Mouse (Mus musculus): ENCODE results near the gene Gpr132. TPM values are rescaled to one million over a fixed set of nuclear protein-coding genes. Genes with fewer than 3 reads are reported as not detected.
"Not testable (repeated sequence)": the region's sequence is repeated elsewhere in the genome, so short reads cannot be mapped to it uniquely, and the experiment has no call there.

The Gpr132 gene
- total RNA-seq, 2 experiments from 2014 or later = 7.6 to 25.8 TPM

DNA sequence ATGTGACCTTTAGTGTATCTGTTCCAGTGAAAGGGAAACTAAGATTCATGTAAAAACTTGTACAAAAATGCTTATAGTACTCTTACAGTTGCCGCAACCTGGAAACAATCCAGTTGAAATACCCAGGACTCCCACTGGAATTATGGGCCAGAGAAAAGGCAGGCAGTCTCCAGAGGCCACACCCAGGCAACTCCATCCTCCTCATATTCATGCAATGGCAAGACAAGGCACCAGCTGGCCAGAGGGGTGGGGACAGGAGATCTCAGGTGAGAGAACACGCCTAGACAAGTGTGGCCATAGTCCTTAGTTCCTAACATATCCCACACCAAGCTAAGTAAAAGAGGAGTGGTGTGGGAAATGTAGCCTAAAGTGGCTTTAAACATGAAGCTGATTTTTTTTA lies 45.4 kb downstream of the Gpr132 start:
- no peak for ATAC-seq (ENCODE audit: poor library complexity, severe bottlenecking)

DNA sequence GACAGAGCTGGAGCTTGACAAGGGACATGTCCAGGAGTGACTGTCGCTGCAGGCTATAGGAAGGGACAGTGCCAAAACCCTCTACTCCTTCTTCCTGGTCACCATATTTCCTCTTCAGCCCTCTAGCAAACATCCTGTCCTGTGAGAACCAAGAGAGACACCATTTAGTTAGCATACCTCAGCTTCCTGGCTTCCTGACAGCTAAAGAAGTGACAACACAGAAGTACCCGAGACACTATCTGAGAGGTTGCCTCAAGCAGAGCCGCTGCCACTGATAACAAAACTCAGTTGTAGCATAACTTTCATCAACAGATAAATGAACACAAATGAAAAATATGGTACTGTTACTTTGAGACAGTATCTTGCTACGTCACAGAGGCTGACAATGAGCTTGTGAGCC lies 46.1 kb downstream of the Gpr132 start:
- ATAC-seq (ENCODE audit: poor library complexity, severe bottlenecking) = peak; percentile 28; the same call in 1 of the 2 replicates

- no peak for ATAC-seq (ENCODE audit: poor library complexity, severe bottlenecking)
These were observed 46.8 kb downstream of the Gpr132 start for GRCm38 (mm10) chr12:112821216-112821615.

- ATAC-seq (ENCODE audit: poor library complexity, severe bottlenecking) = no peak
These were observed 47.5 kb downstream of the Gpr132 start for GRCm38 (mm10) chr12:112820401-112820999.

DNA sequence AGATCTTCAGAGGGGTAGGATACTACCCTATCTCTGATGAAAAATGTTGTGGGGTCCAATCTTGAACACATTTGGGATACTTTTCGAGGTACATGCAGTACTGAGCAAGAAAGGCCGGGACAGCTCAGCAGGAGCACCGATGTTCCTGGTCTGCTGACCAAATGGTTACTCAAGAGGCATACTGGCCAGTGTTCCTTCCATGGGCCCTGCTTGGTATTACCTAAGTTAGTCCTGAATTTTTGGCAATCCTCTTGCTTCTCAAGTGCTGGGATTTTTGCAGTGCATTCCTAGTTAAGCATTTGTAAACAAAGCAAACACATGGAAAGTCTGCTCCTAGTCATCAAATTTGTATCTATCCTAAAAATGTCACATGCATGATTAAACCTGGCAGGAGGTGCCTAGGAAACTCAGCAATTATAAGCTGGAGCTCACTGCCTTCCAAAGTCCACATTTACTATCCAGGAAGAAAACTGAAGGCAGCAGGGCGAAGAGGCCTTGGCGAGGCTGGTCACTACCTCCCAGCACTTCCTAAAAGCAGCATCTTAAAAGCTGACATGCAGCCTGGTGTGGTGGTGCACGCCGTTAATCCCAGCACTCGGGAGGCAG lies 48.9 kb downstream of the Gpr132 start:
- ATAC-seq (ENCODE audit: poor library complexity, severe bottlenecking) = no peak

GRCm38 (mm10) chr12:112816866-112817265 lies 51.2 kb downstream of the Gpr132 start:
- not testable (repeated sequence) for ATAC-seq (ENCODE audit: poor library complexity, severe bottlenecking)

DNA sequence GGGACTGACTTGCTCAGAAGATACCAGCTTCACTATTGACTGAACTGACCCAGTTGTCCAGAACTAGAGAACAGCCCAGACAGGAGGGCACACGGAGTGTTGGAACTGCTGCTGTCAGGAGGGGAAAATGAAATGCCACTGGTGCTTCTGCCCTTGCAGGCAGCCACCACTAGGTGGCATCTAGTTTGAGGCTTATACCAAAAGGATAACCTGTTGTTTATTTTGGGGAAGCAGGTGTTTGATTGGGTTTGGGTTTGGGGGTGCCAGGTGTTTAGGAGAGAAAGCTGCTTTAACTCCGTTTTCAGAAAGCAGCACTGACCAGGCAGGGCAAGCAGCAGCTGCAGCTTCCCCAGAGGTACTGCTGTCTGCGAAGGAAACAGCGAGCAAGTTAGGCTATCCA lies 51.7 kb downstream of the Gpr132 start:
- peak; percentile 93 for ATAC-seq (ENCODE audit: poor library complexity, severe bottlenecking)

DNA sequence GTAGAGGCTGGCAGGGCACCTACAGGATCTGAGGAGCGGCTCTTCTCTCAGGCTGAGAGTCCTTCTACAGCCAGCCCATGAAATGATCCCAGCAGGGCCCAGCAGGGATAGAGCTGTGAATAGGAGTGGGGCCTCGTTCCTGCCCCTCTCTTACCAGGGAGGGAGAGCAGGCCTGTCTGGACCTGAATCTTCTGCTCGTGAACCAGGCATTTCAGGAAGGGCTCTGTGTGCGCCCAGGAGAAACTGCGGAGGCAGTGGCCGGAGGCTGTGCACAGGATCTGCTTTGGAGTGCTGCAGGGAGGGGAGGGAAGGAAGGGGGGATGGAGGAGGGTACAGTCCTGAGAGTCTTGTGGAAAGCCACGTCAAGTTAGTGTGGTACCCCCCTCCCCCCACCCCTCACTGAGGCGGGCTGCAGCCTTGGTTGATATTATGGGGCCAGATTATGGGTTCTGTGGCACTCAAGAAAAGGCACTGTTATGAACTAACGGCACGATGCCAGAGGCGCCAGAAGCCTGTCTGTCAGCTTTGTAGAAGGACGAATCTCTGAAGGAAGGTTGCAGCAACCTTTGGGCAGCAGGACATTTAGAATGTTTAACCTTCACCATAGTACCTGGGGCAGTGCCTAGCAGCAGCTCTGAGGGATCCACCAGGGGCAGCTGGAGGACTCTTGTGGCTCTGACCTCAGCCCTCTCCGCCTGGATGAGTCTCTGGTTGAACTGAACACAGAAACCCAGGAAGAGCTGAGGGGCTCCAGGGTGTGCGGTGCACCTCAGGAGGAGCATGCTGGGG lies 53.2 kb downstream of the Gpr132 start:
- ATAC-seq (ENCODE audit: poor library complexity, severe bottlenecking) = no peak

- ATAC-seq (ENCODE audit: poor library complexity, severe bottlenecking) = no peak
These were observed 54.7 kb downstream of the Gpr132 start for GRCm38 (mm10) chr12:112813370-112813769.

DNA sequence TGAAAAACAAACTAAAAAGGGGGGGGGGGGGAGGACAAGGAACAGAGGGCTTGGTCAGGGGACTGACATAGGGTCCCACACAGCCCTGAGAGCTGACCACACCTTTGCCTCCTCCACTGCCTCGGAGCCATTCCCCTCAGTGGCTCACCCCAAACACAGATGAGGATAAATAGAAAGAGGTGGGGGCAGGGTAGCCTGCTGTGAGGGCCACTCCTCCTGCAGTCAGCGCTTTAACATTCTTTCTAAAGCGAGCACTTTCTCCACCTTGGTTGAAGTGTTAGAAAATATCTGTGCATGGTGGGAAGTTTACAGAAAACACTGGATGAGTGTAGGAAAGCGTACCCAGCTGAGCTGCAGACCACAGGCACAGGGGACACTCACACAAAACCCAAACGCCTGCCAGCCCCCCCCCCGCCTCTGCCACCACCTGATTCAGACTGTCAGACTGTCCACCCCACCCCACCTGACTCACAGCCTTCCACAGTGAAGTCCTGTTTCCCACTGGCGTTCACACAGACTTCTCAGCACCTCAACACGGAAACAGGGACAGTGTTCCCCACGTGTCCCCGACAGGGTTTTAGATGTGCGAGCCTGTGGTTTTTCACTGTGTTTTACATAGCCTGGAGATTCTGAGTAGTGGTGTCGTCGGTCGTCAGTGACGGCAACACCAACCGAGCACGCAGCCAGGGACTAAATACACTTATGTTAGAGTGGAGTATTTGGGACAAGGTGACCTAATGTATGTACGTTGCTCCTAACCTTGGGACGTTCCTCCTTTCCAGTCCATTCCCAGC lies 57.7 kb downstream of the Gpr132 start:
- no peak for ATAC-seq (ENCODE audit: poor library complexity, severe bottlenecking)

DNA sequence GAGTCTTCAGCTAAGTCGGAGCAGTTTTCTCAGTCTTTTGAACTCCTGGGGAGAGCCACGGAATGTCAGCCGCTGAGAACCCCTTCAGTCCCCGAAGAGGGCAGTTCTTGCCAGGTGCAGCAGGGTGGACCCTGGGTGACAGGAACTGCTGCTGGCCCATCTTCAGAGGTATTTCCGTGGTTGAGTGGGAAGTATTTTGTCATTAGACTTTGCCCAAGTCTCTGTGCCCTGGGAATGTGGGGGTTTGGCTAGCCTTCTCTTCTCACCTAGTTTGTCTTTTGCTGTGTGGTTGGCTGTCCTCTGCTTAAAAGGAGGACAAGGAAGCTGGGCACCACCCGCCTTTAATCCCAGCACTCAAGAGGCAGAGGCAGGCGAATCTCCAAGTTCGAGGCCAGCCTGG lies 58.4 kb downstream of the Gpr132 start:
- no peak for ATAC-seq (ENCODE audit: poor library complexity, severe bottlenecking)

DNA sequence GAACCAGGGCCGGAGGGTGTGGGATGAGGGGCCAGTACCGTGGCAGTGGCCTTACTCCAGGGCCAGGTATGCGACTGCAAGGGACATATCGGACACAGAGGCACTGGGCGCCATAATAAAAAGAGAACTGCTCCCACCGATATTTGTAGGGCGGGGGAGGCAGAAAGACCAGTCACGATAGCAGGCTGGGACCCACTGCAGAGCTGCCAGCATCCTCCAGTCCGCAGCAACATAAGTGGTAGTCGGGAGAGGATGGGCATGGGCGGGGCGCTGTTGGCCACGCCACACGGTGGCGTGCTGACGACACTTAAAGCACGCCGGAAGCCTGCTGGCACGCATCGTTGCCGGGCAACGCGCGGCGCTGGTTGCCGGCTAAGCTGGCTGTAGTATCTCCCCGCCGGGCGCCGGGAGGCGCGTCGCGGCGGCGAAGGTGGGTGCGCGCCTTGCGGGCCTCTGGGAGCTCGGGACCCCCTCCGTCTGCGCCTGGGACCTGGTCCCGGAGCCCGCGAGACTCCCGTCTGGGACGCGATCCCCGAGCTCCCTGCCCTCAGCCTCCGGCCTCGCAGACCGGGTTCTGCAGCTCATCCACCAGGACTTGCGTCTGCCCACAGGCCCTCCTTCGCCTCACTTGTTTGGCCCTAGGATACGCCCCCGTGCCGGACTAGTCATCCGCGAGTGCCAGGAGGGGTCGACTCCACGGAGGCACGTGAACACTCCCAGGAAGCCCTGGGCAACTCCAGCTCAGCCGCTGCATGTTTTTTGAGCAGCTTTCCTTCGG lies 59.3 kb downstream of the Gpr132 start, which contains the start of gene Clba1:
Clba1 (plus strand) TSS at position 351 of the 778 bp plus-strand sequence.
- peak; percentile 98 for ATAC-seq (ENCODE audit: poor library complexity, severe bottlenecking)

- no peak for ATAC-seq (ENCODE audit: poor library complexity, severe bottlenecking)
These were observed 59.8 kb downstream of the Gpr132 start for GRCm38 (mm10) chr12:112808212-112808586.

GRCm38 (mm10) chr12:112807796-112808195 lies 60.2 kb downstream of the Gpr132 start:
- ATAC-seq (ENCODE audit: poor library complexity, severe bottlenecking) = no peak

GRCm38 (mm10) chr12:112806044-112806443 lies 62.0 kb downstream of the Gpr132 start:
- no peak for ATAC-seq (ENCODE audit: poor library complexity, severe bottlenecking)

- ATAC-seq (ENCODE audit: poor library complexity, severe bottlenecking) = no peak
These were observed 64.0 kb downstream of the Gpr132 start for GRCm38 (mm10) chr12:112804046-112804445.

DNA sequence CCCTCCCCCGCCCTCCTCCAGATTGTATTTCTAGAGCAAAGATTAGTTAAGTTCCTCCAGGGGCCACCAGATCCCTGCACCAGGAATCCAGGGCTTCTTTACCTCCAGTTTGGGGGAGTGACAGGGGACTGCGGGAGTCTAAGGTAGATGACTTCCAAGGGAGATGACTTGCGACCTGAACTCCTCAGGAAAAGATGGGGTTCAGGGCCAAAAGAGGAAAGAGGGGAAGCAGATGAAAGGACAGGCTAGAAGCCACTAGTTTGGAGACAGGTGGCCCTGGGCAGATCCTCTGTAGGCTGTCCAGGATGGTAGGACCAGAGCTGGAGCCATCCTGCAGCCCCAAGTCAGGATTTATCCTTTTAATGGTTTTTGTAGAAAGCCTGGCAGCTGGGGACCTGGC lies 65.1 kb downstream of the Gpr132 start:
- ATAC-seq (ENCODE audit: poor library complexity, severe bottlenecking) = no peak

- ATAC-seq (ENCODE audit: poor library complexity, severe bottlenecking) = no peak
These were observed 65.9 kb downstream of the Gpr132 start, which contains the start of gene Ahnak2 for GRCm38 (mm10) chr12:112801864-112802846. Gene Ahnak2, minus strand, starts transcription at chr12:112802657.
